ENCODE assay signal across 24 mouse cellular contexts in the genomic region with DNA sequence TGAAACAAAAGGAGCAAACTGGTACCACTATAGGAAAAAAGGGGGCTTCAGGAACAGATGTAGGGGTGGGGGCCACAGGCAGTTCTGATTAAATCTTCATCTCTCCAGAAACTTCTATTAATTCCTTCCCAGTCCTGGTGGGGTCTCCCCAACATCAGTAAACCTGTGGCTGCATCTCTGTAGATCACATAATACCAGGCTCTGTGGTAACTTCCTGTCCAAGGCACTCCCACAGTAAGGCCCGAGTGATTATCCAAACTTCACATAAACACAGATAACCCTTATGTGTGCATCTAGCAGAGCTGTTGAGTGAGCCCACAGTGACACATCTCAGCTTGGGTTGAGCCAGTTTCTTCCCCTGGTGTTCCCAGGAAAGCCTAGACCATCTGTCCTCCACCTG. TPM values are rescaled to one million over a fixed set of nuclear protein-coding genes. Genes with fewer than 3 reads are reported as not detected.
A peak's percentile ranks its signal among the peaks of the same experiment; 100 is the strongest.
DNase-seq lines count a peak whose midpoint lies in the region; ATAC-seq and TF ChIP-seq lines count a peak whose summit lies in the region.
"Had no signal": no experiment of that assay in that cellular context is flagged by ENCODE, and none has a peak within 500 bp of the region (broad histone marks: within the 10 kb centered on the region; RNA-seq: fewer than 3 reads in every experiment).

No protein-coding gene starts in this region.

- no peak for TF ChIP-seq POLR2A in kidney, adult 2 months (IDR thresholded peaks at IDR 0.05; ENCODE audit: low read depth, low read length)

- H3K36me3 ChIP-seq in kidney, adult 2 months (ENCODE audit: control insufficient read depth, insufficient read depth, low read length), result no peaks in the 10 kb centered on the region; the same call in 1 of the 2 replicates
- H3K36me3 ChIP-seq: embryonic facial prominence, embryonic 10.5 days; heart, embryonic 10.5 days; hindbrain, embryonic 13.5 days; intestine, embryonic 15.5 days; kidney, embryonic 15.5 days; midbrain, embryonic 12.5 days had no signal

- no peak overlapping the region for H3K4me3 ChIP-seq in kidney, adult 2 months (ENCODE audit: insufficient read depth, low read depth, low read length)
- H3K4me3 ChIP-seq: embryonic facial prominence, embryonic 10.5 days; heart, embryonic 10.5 days; hindbrain, embryonic 13.5 days; intestine, embryonic 15.5 days; kidney, embryonic 15.5 days; midbrain, embryonic 12.5 days had no signal

- no peaks in the 10 kb centered on the region for H3K27me3 ChIP-seq in kidney, adult 2 months (replicated peaks; ENCODE audit: control insufficient read depth, insufficient read depth, low read length)
- H3K27me3 ChIP-seq: hindbrain, embryonic 13.5 days; intestine, embryonic 15.5 days; kidney, embryonic 15.5 days; midbrain, embryonic 12.5 days had no signal

- TF ChIP-seq CTCF in kidney, adult 2 months (conservative IDR thresholded peaks at IDR 0.05; ENCODE audit: insufficient read depth, insufficient read length, low read depth, low read length), result no peak

- WGBS in kidney, adult 2 months, result 13% methylated on average over 1 of the region's 1 CpGs

- H3K27ac ChIP-seq in kidney, adult 2 months (ENCODE audit: insufficient read depth, low read depth, low read length), result 0 out of 2 replicates have a peak overlapping the region, but pooled peaks have one; percentile 12
- H3K27ac ChIP-seq: embryonic facial prominence, embryonic 10.5 days; heart, embryonic 10.5 days; hindbrain, embryonic 13.5 days; intestine, embryonic 15.5 days; kidney, embryonic 15.5 days; midbrain, embryonic 12.5 days had no signal

- no peak for DNase-seq in kidney, adult 2 months
- DNase-seq in kidney, postnatal 36 days, result no peak
- DNase-seq in lung, postnatal 36 days, result peak; percentile 17
- no peak for DNase-seq in lung, postnatal 10 days
- DNase-seq in urinary bladder, postnatal 14 days (ENCODE audit: low spot score), result no peak
- no peak for DNase-seq in urinary bladder, adult 18-20 months (ENCODE audit: low spot score in 2 of 2)
- DNase-seq: adrenal gland, postnatal 25 days; cerebellum, adult 18-20 months; cerebellum, postnatal 25 days; gastrocnemius, postnatal 14 days; heart, postnatal 10 days; thymus, postnatal 25 days had no signal

- peak; percentile 81 for ATAC-seq in inflammation-experienced regulatory T-cells, adult 6 months
- ATAC-seq: intestine, embryonic 15.5 days; Patski had no signal

- H3K4me1 ChIP-seq in kidney, adult 2 months (ENCODE audit: control insufficient read depth, insufficient read depth, low read length), result no peaks in the 10 kb centered on the region
- H3K4me1 ChIP-seq: embryonic facial prominence, embryonic 10.5 days; hindbrain, embryonic 13.5 days; intestine, embryonic 15.5 days; kidney, embryonic 15.5 days; midbrain, embryonic 12.5 days had no signal

RNA-seq across cellular contexts. Expression of gene Slc22a2, which starts 22.7 kb away (rescaled TPM):
- 190 and 199 TPM in 2 replicates for polyA plus RNA-seq in kidney, adult 2 months (2012; rRNA removed)
- 1 to 10 TPM in 2 of 3 experiments, under 1 TPM in 1; 0.43 to 8.6 (median 7.9) TPM for polyA plus RNA-seq in inflammation-experienced regulatory T-cells, adult 6 months (2017; shearing (Covaris generic))
- polyA plus RNA-seq: embryonic facial prominence, embryonic 10.5 days; forebrain, embryonic 11.5 days; heart, embryonic 10.5 days; intestine, embryonic 15.5 days; limb, embryonic 11.5 days; liver, embryonic 11.5 days; neural tube, embryonic 14.5 days; Patski had no signal

Comparison
In these comparisons a context has a peak if more than half of its experiments do, and no peak if none do; other contexts are left out.
1. RNA of gene Slc22a2, which starts 22.7 kb away (polyA plus RNA-seq): 190 to 199 TPM in kidney, adult 2 months; 0.43 to 8.6 TPM in inflammation-experienced regulatory T-cells, adult 6 months; every median in the first group is over 10 times any median in the second.